Mouse (Mus musculus): ENCODE results near the gene Ppa2. TPM values are rescaled to one million over a fixed set of nuclear protein-coding genes. Genes with fewer than 3 reads are reported as not detected.

Gene Ppa2
- polyA plus RNA-seq, 1 experiment from 2014 or later, result 40.1 TPM

DNA sequence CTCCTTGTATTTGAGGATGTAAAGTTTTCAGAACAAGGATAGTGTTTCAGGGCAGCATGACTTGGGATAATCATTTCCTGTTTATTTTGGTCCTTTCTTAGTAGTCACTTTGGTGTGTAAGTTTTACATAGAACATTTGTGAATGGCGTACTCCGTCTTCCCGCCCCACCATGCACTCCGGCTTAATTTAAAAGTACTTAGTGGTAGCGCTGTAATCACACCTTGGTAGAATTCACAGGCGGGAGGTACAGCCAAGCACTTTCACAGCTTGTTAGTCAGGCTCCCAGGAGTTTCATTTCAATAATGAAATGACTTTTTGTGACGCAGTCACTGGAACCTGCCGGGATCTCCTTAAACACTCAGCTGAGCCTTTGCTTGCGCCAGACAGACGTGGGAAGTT, 12.0 kb downstream of the Ppa2 start:
- Histone ChIP-seq H3K4me2 (ENCODE audit: low read depth, low read length) (no peak overlapping the region), H3K27ac (ENCODE audit: low read length) (no peak overlapping the region), H3K36me3 (ENCODE audit: control insufficient read depth, insufficient read depth) (peaks cover 2% of the 10 kb centered on the region; the same call in 1 of the 2 replicates), H3K4me1 (ENCODE audit: control insufficient read depth, low read depth, low read length) (no peaks in the 10 kb centered on the region), H3K4me3 (ENCODE audit: low read depth, low read length) (no peak overlapping the region), H3K9me3 (replicated peaks; ENCODE audit: control insufficient read depth, low read length) (no peaks in the 10 kb centered on the region), H3K27me3 (ENCODE audit: control insufficient read depth, insufficient read depth, low read depth, low read length) (no peaks in the 10 kb centered on the region), H3K9ac (ENCODE audit: low read depth, low read length) (no peak overlapping the region)
- WGBS (ENCODE audit: insufficient replicate concordance), result 91% methylated on average over 10 of the region's 10 CpGs
- no peak for ATAC-seq (ENCODE audit: low read depth)

DNA sequence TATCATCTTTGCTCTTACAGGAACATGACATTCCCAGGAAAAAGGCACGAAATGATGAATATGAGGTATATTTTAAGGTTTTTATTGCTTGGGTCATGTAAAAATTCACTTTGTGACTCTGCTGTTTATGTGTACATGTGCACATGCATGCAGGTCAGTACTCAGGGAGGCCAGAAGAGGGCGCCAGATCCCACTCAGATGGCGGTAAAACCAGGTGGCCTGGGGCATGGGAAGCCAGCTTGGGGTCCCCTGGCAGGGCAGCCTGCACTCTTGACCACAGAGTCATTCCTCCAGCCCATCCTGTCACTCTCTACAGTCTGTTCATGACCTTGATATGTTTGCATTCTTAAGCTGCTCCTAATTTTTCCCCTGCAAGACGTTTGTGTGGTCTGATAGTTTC, 12.6 kb downstream of the Ppa2 start:
- no peak for ATAC-seq (ENCODE audit: low read depth)
- no peak overlapping the region for H3K27ac ChIP-seq (ENCODE audit: low read length)
- H3K27me3 ChIP-seq (ENCODE audit: control insufficient read depth, insufficient read depth, low read depth, low read length), result no peaks in the 10 kb centered on the region
- H3K4me3 ChIP-seq (ENCODE audit: low read depth, low read length), result no peak overlapping the region
- peaks cover 2% of the 10 kb centered on the region; the same call in 1 of the 2 replicates for H3K36me3 ChIP-seq (ENCODE audit: control insufficient read depth, insufficient read depth)
- H3K4me2 ChIP-seq (ENCODE audit: low read depth, low read length), result no peak overlapping the region
- no peaks in the 10 kb centered on the region for H3K4me1 ChIP-seq (ENCODE audit: control insufficient read depth, low read depth, low read length)
- WGBS (ENCODE audit: insufficient replicate concordance), result 53% methylated on average over 4 of the region's 4 CpGs
- no peak overlapping the region for H3K9ac ChIP-seq (ENCODE audit: low read depth, low read length)
- H3K9me3 ChIP-seq (replicated peaks; ENCODE audit: control insufficient read depth, low read length), result no peaks in the 10 kb centered on the region

DNA sequence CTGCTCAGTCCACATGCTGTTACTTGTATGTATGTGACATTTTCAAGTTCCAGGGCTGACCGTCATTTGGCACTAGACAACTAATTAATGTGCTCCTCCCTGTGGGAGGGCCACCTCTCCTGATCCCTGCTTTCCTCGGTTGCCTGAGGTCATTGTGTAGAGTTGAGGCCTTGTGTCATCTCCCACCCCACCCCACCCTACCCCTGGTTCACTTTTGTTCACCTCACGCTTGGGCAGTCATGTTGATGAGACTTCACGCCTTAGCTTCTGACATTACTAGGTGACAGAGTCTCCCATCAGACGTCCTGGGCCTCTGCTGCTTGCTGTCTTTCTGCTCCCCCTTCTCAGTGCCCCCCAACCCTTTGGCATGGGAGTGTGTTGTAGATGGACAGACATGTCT, 15.2 kb downstream of the Ppa2 start:
- H3K9ac ChIP-seq (ENCODE audit: low read depth, low read length), result no peak overlapping the region
- 76% methylated on average over 5 of the region's 5 CpGs for WGBS (ENCODE audit: insufficient replicate concordance)
- no peak for ATAC-seq (ENCODE audit: low read depth)

DNA sequence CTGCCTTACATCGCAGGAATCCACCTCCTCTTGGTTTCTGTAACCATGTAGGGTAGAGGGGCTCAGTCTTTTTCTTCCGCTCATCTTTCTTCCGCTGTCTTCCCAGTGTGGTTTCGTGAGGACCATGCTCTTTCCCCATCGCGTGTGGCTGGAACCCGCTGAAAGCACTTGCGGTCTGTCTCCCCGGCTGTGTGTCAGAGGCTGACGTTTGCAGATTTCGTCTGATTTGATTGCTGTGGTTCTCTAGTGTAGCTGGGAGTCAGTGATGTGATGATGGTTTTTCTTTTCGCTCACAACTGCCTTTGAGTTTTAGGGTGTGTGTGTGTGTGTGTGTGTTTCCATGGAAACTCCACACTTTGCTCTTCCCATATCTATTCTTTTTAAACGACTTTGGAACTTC, 18.6 kb downstream of the Ppa2 start:
- 69% methylated on average over 13 of the region's 13 CpGs for WGBS (ENCODE audit: insufficient replicate concordance)
- Histone ChIP-seq H3K27me3 (ENCODE audit: control insufficient read depth, insufficient read depth, low read depth, low read length) (no peaks in the 10 kb centered on the region), H3K4me2 (ENCODE audit: low read depth, low read length) (no peak overlapping the region), H3K9ac (ENCODE audit: low read depth, low read length) (no peak overlapping the region), H3K4me3 (ENCODE audit: low read depth, low read length) (no peak overlapping the region), H3K36me3 (ENCODE audit: control insufficient read depth, insufficient read depth) (no peaks in the 10 kb centered on the region), H3K9me3 (replicated peaks; ENCODE audit: control insufficient read depth, low read length) (no peaks in the 10 kb centered on the region), H3K27ac (ENCODE audit: low read length) (no peak overlapping the region), H3K4me1 (ENCODE audit: control insufficient read depth, low read depth, low read length) (no peaks in the 10 kb centered on the region)
- ATAC-seq (ENCODE audit: low read depth), result no peak

More for the DNA sequence above, 15.2 kb downstream of the Ppa2 start:
- no peaks in the 10 kb centered on the region for H3K27me3 ChIP-seq (ENCODE audit: control insufficient read depth, insufficient read depth, low read depth, low read length)
- H3K9me3 ChIP-seq (replicated peaks; ENCODE audit: control insufficient read depth, low read length), result no peaks in the 10 kb centered on the region
- H3K36me3 ChIP-seq (ENCODE audit: control insufficient read depth, insufficient read depth), result peaks cover 2% of the 10 kb centered on the region; the same call in 1 of the 2 replicates
- no peak overlapping the region for H3K4me3 ChIP-seq (ENCODE audit: low read depth, low read length)
- no peaks in the 10 kb centered on the region for H3K4me1 ChIP-seq (ENCODE audit: control insufficient read depth, low read depth, low read length)
- H3K27ac ChIP-seq (ENCODE audit: low read length), result no peak overlapping the region
- no peak overlapping the region for H3K4me2 ChIP-seq (ENCODE audit: low read depth, low read length)

DNA sequence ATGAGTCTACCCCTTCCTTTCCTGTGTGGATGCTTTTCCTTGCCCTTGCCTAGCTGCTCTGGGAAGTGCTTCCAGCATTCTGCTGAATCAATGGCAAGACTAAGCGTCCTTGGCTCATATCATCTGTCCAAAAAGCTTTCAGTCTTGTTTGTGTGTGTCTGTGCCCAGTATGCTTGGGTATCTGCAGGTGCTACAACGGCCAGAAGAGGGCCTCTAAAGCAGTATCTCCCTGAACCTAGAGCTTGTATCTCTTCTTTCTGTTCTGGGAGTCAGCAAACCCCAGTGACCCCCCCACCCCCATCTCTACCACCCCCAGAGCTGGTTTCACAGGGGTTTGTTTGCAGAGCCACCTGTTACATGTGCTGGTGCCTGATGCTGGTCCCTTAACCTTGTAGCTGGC, 19.5 kb downstream of the Ppa2 start:
- Histone ChIP-seq H3K4me3 (ENCODE audit: low read depth, low read length) (no peak overlapping the region), H3K9me3 (replicated peaks; ENCODE audit: control insufficient read depth, low read length) (no peaks in the 10 kb centered on the region), H3K4me2 (ENCODE audit: low read depth, low read length) (no peak overlapping the region), H3K27ac (ENCODE audit: low read length) (no peak overlapping the region), H3K4me1 (ENCODE audit: control insufficient read depth, low read depth, low read length) (no peaks in the 10 kb centered on the region), H3K9ac (ENCODE audit: low read depth, low read length) (no peak overlapping the region), H3K27me3 (ENCODE audit: control insufficient read depth, insufficient read depth, low read depth, low read length) (no peaks in the 10 kb centered on the region), H3K36me3 (ENCODE audit: control insufficient read depth, insufficient read depth) (no peaks in the 10 kb centered on the region)
- WGBS (ENCODE audit: insufficient replicate concordance), result 58% methylated on average over 2 of the region's 2 CpGs
- no peak for ATAC-seq (ENCODE audit: low read depth)

DNA sequence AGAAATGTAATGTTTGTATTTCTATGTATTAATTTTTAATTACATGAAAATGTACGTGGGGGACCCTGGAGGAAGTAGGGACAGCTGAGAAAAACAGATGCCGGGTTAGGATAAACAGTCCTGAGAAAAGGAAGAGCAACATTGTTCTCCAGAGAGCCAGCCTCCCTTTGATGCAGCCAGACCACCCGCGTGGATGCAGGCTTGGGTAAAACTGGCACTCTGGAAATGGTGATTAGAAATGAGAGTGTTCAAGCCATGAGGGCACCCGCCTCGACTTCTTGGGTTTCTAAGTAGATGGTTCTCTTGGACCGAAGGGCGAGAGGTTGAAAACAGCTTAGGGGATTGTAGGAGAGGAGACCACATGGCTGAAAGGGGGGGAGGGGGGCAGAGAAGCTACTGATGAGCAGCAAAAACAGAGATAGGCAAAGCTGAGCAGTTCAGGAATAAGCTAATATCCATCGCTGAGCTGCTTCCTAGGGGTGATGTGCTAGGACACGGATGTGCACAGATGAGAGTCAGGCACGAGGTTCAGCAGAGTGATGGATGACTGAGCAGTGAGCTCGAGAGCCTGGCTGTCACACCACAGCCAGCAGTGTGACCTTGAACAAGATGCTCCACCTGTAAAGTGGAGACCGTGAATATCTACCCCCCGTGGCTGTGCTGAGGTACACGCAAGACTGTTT, 21.4 kb downstream of the Ppa2 start:
- ATAC-seq (ENCODE audit: low read depth), result no peak

DNA sequence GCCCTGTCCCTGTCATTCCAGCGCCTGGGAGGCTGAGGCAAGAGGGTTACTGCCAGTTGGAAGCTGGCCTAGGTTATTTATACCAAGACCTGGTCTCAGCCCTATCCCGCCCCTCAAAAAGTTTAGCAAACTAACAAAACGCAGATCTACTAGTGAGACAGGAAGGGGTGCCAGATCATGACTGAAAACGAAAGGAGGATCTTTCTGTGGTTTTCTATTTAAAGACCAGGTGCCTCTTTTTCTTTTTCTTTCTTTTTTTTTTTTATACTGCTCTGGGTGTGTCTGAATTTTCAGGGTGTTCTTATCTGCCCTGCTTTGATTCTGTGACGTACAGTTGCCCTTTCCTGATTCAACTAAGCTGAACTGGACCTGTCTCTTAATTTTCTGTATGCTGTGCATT, 22.4 kb downstream of the Ppa2 start:
- H3K4me2 ChIP-seq (ENCODE audit: low read depth, low read length), result no peak overlapping the region
- no peaks in the 10 kb centered on the region for H3K36me3 ChIP-seq (ENCODE audit: control insufficient read depth, insufficient read depth)
- H3K27ac ChIP-seq (ENCODE audit: low read length), result no peak overlapping the region
- ATAC-seq (ENCODE audit: low read depth), result no peak
- no peaks in the 10 kb centered on the region for H3K4me1 ChIP-seq (ENCODE audit: control insufficient read depth, low read depth, low read length)
- H3K27me3 ChIP-seq (ENCODE audit: control insufficient read depth, insufficient read depth, low read depth, low read length), result no peaks in the 10 kb centered on the region
- H3K9me3 ChIP-seq (replicated peaks; ENCODE audit: control insufficient read depth, low read length), result no peaks in the 10 kb centered on the region
- 37% methylated on average over 5 of the region's 5 CpGs for WGBS (ENCODE audit: insufficient replicate concordance)
- no peak overlapping the region for H3K4me3 ChIP-seq (ENCODE audit: low read depth, low read length)
- H3K9ac ChIP-seq (ENCODE audit: low read depth, low read length), result no peak overlapping the region

More for the DNA sequence above, 21.4 kb downstream of the Ppa2 start:
- Histone ChIP-seq H3K4me2 (ENCODE audit: low read depth, low read length) (no peak overlapping the region), H3K9ac (ENCODE audit: low read depth, low read length) (no peak overlapping the region), H3K9me3 (replicated peaks; ENCODE audit: control insufficient read depth, low read length) (no peaks in the 10 kb centered on the region), H3K27ac (ENCODE audit: low read length) (no peak overlapping the region), H3K4me3 (ENCODE audit: low read depth, low read length) (no peak overlapping the region), H3K36me3 (ENCODE audit: control insufficient read depth, insufficient read depth) (no peaks in the 10 kb centered on the region), H3K4me1 (ENCODE audit: control insufficient read depth, low read depth, low read length) (no peaks in the 10 kb centered on the region), H3K27me3 (ENCODE audit: control insufficient read depth, insufficient read depth, low read depth, low read length) (no peaks in the 10 kb centered on the region)
- 73% methylated on average over 15 of the region's 15 CpGs for WGBS (ENCODE audit: insufficient replicate concordance)

DNA sequence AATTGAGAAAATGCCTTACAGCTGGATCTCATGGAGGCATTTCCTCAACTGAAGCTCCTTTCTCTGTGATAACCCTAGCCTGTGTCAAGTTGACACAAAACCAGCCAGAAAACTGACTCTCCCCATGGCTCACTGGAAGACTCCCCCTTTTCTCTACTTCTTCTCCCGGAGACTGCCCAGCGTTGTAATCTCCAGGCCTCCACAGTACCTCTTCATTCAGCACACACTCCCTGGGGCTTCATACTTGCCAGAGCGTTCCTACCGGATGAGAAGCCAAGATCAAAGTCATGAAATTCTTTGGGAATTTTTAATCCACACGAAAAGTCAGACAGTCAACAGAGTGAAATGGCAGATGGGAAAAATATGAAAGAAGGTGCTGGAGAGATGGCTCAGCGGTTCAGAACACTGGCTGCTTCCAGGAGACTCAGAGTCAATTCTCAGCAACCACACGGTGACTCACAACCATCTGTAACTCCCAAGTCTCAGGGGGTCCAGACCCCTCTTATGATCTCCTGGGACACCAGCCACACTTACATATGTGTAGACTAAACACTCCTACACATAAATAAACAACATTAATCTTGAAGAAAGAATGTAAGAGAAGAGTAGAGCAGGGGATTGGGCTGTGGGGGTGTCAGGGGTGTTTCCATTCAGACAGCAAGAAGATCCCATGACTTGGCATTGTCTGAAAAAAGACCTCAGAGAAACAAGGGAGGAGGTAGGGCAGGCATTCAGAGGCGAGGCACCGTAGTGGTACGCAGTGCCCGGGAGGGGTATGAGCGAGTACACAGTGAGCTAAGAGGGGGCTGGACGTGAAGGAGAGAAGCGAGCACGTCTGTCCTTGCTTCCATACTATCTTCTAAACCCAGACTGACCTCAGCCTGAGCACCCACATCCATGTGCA, 23.6 kb downstream of the Ppa2 start:
- WGBS (ENCODE audit: insufficient replicate concordance), result 73% methylated on average over 15 of the region's 15 CpGs

DNA sequence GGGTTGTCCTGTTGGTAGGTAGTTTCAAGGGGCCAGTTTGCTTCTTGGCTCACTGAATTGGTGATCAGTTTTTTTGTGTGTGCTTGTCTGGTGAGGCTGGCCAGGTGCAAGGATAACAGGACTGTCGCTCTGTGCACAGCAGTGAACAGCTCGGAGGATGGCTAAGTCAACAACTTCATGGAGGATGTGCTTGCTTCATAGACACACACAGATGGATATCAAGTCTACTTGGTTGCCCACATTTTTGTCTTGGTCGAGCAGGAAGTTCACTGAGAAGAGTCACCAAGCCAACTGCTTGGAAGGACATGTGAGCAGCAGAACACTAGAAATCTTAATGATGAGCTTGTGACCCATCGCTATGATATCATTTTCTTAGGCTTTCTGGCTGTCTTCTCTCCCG, 24.8 kb downstream of the Ppa2 start:
- H3K36me3 ChIP-seq (ENCODE audit: control insufficient read depth, insufficient read depth), result no peaks in the 10 kb centered on the region
- ATAC-seq (ENCODE audit: low read depth), result no peak
- no peak overlapping the region for H3K4me3 ChIP-seq (ENCODE audit: low read depth, low read length)
- H3K4me1 ChIP-seq (ENCODE audit: control insufficient read depth, low read depth, low read length), result no peaks in the 10 kb centered on the region; the same call in 1 of the 2 replicates
- no peak overlapping the region for H3K27ac ChIP-seq (ENCODE audit: low read length)
- no peaks in the 10 kb centered on the region for H3K9me3 ChIP-seq (replicated peaks; ENCODE audit: control insufficient read depth, low read length)
- no peaks in the 10 kb centered on the region for H3K27me3 ChIP-seq (ENCODE audit: control insufficient read depth, insufficient read depth, low read depth, low read length)
- H3K4me2 ChIP-seq (ENCODE audit: low read depth, low read length), result no peak overlapping the region
- 57% methylated on average over 5 of the region's 5 CpGs for WGBS (ENCODE audit: insufficient replicate concordance)
- H3K9ac ChIP-seq (ENCODE audit: low read depth, low read length), result no peak overlapping the region

More for the DNA sequence above, 23.6 kb downstream of the Ppa2 start:
- H3K9ac ChIP-seq (ENCODE audit: low read depth, low read length), result no peak overlapping the region
- H3K36me3 ChIP-seq (ENCODE audit: control insufficient read depth, insufficient read depth), result no peaks in the 10 kb centered on the region
- H3K4me1 ChIP-seq (ENCODE audit: control insufficient read depth, low read depth, low read length), result no peaks in the 10 kb centered on the region
- H3K9me3 ChIP-seq (replicated peaks; ENCODE audit: control insufficient read depth, low read length), result no peaks in the 10 kb centered on the region
- H3K4me2 ChIP-seq (ENCODE audit: low read depth, low read length), result no peak overlapping the region
- no peak overlapping the region for H3K4me3 ChIP-seq (ENCODE audit: low read depth, low read length)
- ATAC-seq (ENCODE audit: low read depth), result no peak
- H3K27ac ChIP-seq (ENCODE audit: low read length), result no peak overlapping the region
- H3K27me3 ChIP-seq (ENCODE audit: control insufficient read depth, insufficient read depth, low read depth, low read length), result no peaks in the 10 kb centered on the region

Data from liver, embryonic 16.5 days (tissue).